Mouse (Mus musculus): Measurements from ENCODE around the gene Rora. TPM values are rescaled to one million over a fixed set of nuclear protein-coding genes. Genes with fewer than 3 reads are reported as not detected.

Rora gene
- polyA plus RNA-seq, 1 experiment from 2014 or later = 3.8 TPM

DNA sequence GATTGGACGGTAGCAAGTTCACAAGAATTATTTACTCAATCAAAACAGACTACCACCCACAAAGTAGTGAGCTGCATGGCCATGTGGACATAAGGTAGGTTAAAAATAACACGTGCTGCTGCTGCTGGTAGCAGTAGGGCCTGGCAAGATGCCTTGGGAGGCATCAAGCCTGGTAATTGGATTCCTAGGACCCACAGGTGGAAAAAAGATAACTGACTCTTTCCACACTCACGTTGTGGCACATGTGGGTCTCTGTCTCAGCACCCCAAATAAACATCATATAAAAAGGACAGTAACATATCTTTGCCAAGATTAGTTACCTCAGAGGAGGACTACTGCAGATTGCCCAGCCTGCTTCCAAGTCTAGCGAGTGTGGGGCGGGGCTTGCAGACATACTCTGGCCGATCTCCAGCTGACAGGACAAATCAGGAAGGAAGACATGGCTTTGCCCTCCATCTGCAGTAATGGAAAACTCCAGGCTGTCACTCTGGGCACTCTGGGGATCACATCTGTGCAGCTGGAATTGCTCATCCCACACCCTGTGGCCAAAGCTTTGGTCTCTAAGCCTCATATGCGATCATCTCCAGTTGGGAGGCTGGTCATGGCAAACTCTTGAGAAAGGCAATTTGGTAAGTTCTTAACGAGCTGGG, 71.2 kb downstream of the Rora start:
- H3K9ac ChIP-seq (ENCODE audit: low read depth, low read length) = no peak overlapping the region
- H3K4me1 ChIP-seq (replicated peaks; ENCODE audit: control insufficient read depth, insufficient read depth, low read length) = no peaks in the 10 kb centered on the region
- H3K4me3 ChIP-seq (ENCODE audit: low read depth, low read length) = no peak overlapping the region
- no peaks in the 10 kb centered on the region for H3K36me3 ChIP-seq (ENCODE audit: control insufficient read depth, insufficient read depth, low read length)
- WGBS = 87% methylated on average over 8 of the region's 8 CpGs
- H3K4me2 ChIP-seq (replicated peaks; ENCODE audit: low read depth, low read length) = no peak overlapping the region
- H3K27ac ChIP-seq (ENCODE audit: low read depth, low read length) = no peak overlapping the region
- DNase-seq (ENCODE audit: low spot score) = no peak
- H3K9me3 ChIP-seq (ENCODE audit: control insufficient read depth, low read length) = no peaks in the 10 kb centered on the region
- no peaks in the 10 kb centered on the region for H3K27me3 ChIP-seq (ENCODE audit: control insufficient read depth, insufficient read depth, low read length)
- ATAC-seq (ENCODE audit: low FRiP score) = no peak

DNA sequence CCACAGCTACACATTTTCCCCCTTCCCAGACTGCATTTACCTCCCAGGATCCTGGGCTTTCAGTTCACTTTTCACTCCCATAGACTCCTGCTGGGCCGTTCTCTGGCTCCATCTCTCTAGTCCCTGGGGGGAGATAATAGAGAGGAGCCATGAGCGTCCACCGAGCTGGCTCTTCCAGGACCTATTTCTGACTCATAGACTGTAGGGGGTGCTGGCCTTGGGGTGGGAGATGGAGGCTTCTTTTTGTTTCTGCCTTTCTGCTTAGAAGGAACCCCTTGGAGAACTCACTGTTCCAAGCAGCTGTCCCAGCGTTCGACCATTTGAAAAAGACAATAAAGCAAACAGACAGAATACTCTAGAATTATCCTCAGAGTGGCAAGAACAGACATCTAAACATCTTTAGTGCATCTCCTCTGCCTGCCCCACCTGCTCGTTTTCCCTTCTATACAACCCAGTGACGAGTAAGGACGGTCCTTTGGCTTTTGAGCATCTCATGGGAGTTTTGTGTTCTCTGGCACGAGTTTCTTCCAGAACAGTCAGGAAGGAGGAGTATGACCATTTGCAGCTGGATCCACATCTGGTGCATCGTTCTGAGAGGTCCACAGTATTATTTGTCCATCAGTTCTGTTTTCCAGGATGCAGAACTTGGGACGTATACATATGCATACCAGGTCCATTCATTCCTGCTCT, 73.7 kb downstream of the Rora start:
- Histone ChIP-seq H3K36me3 (ENCODE audit: control insufficient read depth, insufficient read depth, low read length) (no peaks in the 10 kb centered on the region), H3K27me3 (ENCODE audit: control insufficient read depth, insufficient read depth, low read length) (no peaks in the 10 kb centered on the region), H3K4me3 (ENCODE audit: low read depth, low read length) (no peak overlapping the region), H3K27ac (ENCODE audit: low read depth, low read length) (no peak overlapping the region), H3K4me1 (replicated peaks; ENCODE audit: control insufficient read depth, insufficient read depth, low read length) (no peaks in the 10 kb centered on the region), H3K9me3 (ENCODE audit: control insufficient read depth, low read length) (no peaks in the 10 kb centered on the region), H3K4me2 (replicated peaks; ENCODE audit: low read depth, low read length) (no peak overlapping the region), H3K9ac (ENCODE audit: low read depth, low read length) (no peak overlapping the region)
- DNase-seq (ENCODE audit: low spot score) (no peak), ATAC-seq (ENCODE audit: low FRiP score) (no peak)
- WGBS = 80% methylated on average over 11 of the region's 11 CpGs

DNA sequence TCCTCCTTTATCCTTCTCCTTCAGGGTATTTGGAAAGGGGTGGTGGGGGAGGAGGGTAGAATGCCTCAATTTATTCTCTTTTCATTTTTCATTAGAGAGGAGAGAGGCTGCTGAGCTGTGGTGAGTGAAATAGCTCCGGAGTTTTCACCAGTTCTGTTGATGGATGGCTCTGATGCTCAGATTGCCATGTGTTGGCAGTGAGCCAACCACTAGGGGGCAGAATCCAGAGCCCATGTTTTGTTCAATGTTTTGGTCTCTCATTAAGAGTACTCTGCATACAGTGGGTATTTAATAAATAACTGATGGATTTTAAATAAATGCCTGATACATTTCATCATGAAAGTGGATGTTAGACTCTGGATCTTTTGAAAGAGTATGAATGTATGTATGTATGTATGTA, 77.9 kb downstream of the Rora start:
- H3K27me3 ChIP-seq (ENCODE audit: control insufficient read depth, insufficient read depth, low read length) = no peaks in the 10 kb centered on the region
- 60% methylated on average over 1 of the region's 1 CpGs for WGBS
- no peak overlapping the region for H3K27ac ChIP-seq (ENCODE audit: low read depth, low read length)
- DNase-seq (ENCODE audit: low spot score) (peak; percentile 31), ATAC-seq (ENCODE audit: low FRiP score) (no peak)
- H3K4me3 ChIP-seq (ENCODE audit: low read depth, low read length) = no peak overlapping the region
- H3K4me2 ChIP-seq (replicated peaks; ENCODE audit: low read depth, low read length) = no peak overlapping the region
- no peak overlapping the region for H3K9ac ChIP-seq (ENCODE audit: low read depth, low read length)
- no peaks in the 10 kb centered on the region for H3K36me3 ChIP-seq (ENCODE audit: control insufficient read depth, insufficient read depth, low read length)
- H3K9me3 ChIP-seq (ENCODE audit: control insufficient read depth, low read length) = no peaks in the 10 kb centered on the region
- H3K4me1 ChIP-seq (replicated peaks; ENCODE audit: control insufficient read depth, insufficient read depth, low read length) = no peaks in the 10 kb centered on the region

DNA sequence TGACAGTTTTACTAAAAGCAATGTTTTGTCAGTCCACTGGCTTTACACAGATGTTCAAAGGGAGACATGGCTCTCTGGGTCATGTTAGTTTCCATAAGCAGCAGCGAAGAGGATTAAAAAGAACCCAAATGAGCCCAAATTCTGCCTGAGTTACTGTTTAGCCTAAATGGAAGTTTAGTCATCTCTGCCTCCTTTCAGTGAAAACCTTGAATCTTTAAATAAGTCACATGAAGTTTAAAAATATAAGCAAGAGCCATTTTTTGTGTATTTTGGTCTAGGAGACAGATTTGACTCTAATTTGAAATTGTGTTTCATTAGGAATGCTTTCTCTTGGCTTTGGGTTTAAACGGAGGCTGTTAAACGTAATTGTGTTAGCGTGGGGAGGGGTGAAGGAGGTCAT, 79.3 kb downstream of the Rora start:
- H3K4me2 ChIP-seq (replicated peaks; ENCODE audit: low read depth, low read length) = no peak overlapping the region
- DNase-seq (ENCODE audit: low spot score) = no peak
- H3K27me3 ChIP-seq (ENCODE audit: control insufficient read depth, insufficient read depth, low read length) = no peaks in the 10 kb centered on the region
- no peak for ATAC-seq (ENCODE audit: low FRiP score)
- no peak overlapping the region for H3K9ac ChIP-seq (ENCODE audit: low read depth, low read length)
- H3K4me1 ChIP-seq (replicated peaks; ENCODE audit: control insufficient read depth, insufficient read depth, low read length) = no peaks in the 10 kb centered on the region
- H3K36me3 ChIP-seq (ENCODE audit: control insufficient read depth, insufficient read depth, low read length) = no peaks in the 10 kb centered on the region
- no peak overlapping the region for H3K4me3 ChIP-seq (ENCODE audit: low read depth, low read length)
- H3K9me3 ChIP-seq (ENCODE audit: control insufficient read depth, low read length) = no peaks in the 10 kb centered on the region
- WGBS = 76% methylated on average over 4 of the region's 4 CpGs
- H3K27ac ChIP-seq (ENCODE audit: low read depth, low read length) = no peak overlapping the region

DNA sequence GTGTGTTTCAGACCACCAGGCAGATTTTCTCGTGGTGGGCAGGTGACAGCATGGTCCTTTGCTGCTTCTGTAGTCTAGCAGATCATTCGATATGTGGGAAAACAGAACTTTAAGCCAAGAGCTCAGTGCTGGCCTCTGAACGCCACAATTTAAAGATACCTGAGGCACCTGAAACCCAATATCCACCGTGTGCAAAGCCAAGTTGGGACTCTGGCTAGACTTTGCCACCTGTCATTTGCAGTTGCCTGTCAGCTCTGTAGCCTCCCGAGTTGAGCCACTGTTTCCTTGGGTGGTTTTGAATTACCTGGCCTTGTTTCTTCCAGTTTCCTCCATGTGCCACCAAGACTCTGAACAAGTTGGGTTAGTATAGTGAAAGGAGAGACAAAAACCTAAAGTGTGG, 82.3 kb downstream of the Rora start:
- ATAC-seq (ENCODE audit: low FRiP score) (no peak), DNase-seq (ENCODE audit: low spot score) (no peak)
- Histone ChIP-seq H3K4me1 (replicated peaks; ENCODE audit: control insufficient read depth, insufficient read depth, low read length) (no peaks in the 10 kb centered on the region), H3K36me3 (ENCODE audit: control insufficient read depth, insufficient read depth, low read length) (no peaks in the 10 kb centered on the region), H3K27me3 (ENCODE audit: control insufficient read depth, insufficient read depth, low read length) (no peaks in the 10 kb centered on the region), H3K4me2 (replicated peaks; ENCODE audit: low read depth, low read length) (no peak overlapping the region), H3K9me3 (ENCODE audit: control insufficient read depth, low read length) (no peaks in the 10 kb centered on the region), H3K9ac (ENCODE audit: low read depth, low read length) (no peak overlapping the region), H3K4me3 (ENCODE audit: low read depth, low read length) (no peak overlapping the region), H3K27ac (ENCODE audit: low read depth, low read length) (no peak overlapping the region)
- 83% methylated on average over 5 of the region's 5 CpGs for WGBS

DNA sequence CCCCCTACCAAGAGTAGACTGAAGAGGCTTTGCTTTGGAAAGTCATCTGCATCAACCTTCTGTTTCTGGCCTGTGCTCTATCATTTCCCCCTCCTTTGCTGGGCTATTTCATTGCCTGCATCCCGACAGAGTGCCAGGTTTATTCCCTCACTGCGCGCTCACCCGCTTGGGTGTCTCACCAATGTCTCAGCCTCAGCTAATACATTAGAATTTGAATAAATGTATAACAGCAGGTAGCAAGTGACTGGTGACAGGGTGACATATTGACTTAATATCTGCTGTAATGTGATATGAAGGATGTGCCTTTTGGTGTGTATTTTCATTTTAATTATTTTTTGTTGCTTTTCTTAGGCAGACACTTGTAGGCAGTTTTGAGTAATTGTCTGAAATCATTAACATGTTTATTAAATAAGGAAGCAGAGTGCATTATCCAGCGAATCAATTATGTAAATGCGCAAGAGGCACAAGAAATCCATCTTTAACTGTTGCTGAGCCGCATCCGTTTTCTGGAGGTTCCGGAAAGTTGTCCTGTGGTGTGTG, 83.7 kb downstream of the Rora start:
- no peak overlapping the region for H3K27ac ChIP-seq (ENCODE audit: low read depth, low read length)
- no peak overlapping the region for H3K4me3 ChIP-seq (ENCODE audit: low read depth, low read length)
- no peak overlapping the region for H3K4me2 ChIP-seq (replicated peaks; ENCODE audit: low read depth, low read length)
- no peak overlapping the region for H3K9ac ChIP-seq (ENCODE audit: low read depth, low read length)
- H3K4me1 ChIP-seq (replicated peaks; ENCODE audit: control insufficient read depth, insufficient read depth, low read length) = no peaks in the 10 kb centered on the region
- H3K36me3 ChIP-seq (ENCODE audit: control insufficient read depth, insufficient read depth, low read length) = no peaks in the 10 kb centered on the region
- DNase-seq (ENCODE audit: low spot score) (no peak), ATAC-seq (ENCODE audit: low FRiP score) (no peak)
- no peaks in the 10 kb centered on the region for H3K27me3 ChIP-seq (ENCODE audit: control insufficient read depth, insufficient read depth, low read length)
- H3K9me3 ChIP-seq (ENCODE audit: control insufficient read depth, low read length) = no peaks in the 10 kb centered on the region
- WGBS = 76% methylated on average over 9 of the region's 9 CpGs

DNA sequence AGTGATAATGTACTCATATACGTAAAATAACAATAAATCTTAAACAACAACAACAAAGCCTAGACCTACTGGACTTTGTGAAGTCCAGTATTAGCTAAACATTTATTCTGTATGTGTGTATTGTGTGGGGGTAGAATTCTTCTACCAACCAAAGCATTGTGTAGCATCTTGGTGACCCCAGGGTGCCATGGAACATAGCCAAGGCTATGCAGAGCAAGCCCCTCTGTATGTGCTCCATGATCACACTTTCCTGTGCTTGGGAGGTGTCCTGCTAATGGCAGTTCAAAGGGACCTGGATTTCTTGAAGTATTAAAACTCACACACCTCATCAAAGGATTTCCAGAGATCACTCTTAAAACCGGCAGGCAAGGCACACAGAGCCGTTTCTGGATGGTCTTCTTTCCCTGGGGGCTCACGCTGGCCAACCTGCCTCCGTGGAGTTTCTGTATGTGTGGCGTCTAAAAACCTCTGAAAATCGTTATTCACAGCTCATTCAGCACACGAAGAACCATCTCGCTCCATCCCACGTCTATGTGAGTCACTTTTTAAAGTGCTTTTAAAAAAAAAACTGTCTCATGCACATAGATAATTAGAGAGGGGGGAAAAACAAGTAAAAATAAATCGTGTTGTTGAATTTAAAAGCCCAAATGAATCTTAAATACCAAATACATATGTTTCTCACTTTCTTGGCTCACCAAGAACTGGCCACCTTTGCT, 92.5 kb downstream of the Rora start:
- Histone ChIP-seq H3K4me2 (replicated peaks; ENCODE audit: low read depth, low read length) (no peak overlapping the region), H3K4me3 (ENCODE audit: low read depth, low read length) (no peak overlapping the region), H3K9ac (ENCODE audit: low read depth, low read length) (no peak overlapping the region), H3K4me1 (replicated peaks; ENCODE audit: control insufficient read depth, insufficient read depth, low read length) (no peaks in the 10 kb centered on the region), H3K27ac (ENCODE audit: low read depth, low read length) (no peak overlapping the region), H3K27me3 (ENCODE audit: control insufficient read depth, insufficient read depth, low read length) (no peaks in the 10 kb centered on the region), H3K9me3 (ENCODE audit: control insufficient read depth, low read length) (no peaks in the 10 kb centered on the region), H3K36me3 (ENCODE audit: control insufficient read depth, insufficient read depth, low read length) (no peaks in the 10 kb centered on the region)
- ATAC-seq (ENCODE audit: low FRiP score) (no peak), DNase-seq (ENCODE audit: low spot score) (no peak)
- 86% methylated on average over 11 of the region's 11 CpGs for WGBS

DNA sequence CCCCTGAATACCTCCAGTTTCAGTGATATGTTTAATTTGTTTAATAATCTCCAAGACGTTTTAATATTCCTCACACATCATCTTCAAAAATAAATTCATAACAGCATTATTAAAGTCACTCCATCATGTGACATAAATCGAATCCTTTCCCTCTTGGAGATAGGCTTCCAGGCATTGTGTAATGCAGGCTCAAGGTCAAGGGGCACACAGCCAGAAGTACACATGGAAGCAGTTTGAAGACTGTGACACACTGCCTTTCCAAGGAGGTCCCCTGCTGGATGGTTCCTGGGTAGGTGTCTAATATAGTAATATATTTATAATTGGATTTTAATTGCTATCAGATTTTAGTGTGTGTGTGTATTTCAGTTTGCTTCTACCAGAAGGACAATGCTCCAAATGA, 103.4 kb downstream of the Rora start:
- DNase-seq (ENCODE audit: low spot score) = no peak
- Histone ChIP-seq H3K27ac (ENCODE audit: low read depth, low read length) (no peak overlapping the region), H3K4me1 (replicated peaks; ENCODE audit: control insufficient read depth, insufficient read depth, low read length) (0 out of 2 replicates have a peak, but pooled peaks cover 2% of the 10 kb centered on the region), H3K4me3 (ENCODE audit: low read depth, low read length) (no peak overlapping the region), H3K9ac (ENCODE audit: low read depth, low read length) (no peak overlapping the region), H3K4me2 (replicated peaks; ENCODE audit: low read depth, low read length) (no peak overlapping the region), H3K27me3 (ENCODE audit: control insufficient read depth, insufficient read depth, low read length) (no peaks in the 10 kb centered on the region), H3K36me3 (ENCODE audit: control insufficient read depth, insufficient read depth, low read length) (no peaks in the 10 kb centered on the region), H3K9me3 (ENCODE audit: control insufficient read depth, low read length) (no peaks in the 10 kb centered on the region)
- ATAC-seq (ENCODE audit: low FRiP score) = no peak
- WGBS = 51% methylated on average over 2 of the region's 2 CpGs
